Mouse (Mus musculus): ENCODE results near the gene Prss12.

DNA sequence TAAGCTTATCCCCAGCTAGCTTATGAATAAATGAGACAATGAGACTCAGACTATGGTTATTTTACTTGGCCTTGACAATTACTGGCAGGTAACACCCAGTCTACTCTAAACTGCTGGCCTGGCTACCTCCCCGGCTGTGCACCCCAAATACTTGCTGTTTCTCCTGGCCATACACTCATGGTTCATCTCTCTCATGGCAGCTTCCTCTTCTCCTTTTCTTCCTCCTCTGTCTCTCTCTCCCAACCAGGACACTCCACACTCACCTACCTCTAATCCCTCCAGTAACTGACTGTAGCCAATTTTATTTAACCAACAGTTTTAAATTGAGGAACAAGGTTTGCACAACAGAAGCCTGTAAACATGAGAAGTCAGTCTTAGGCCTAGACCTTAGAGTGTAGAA lies 45.1 kb downstream of the Prss12 start:
- TF ChIP-seq CTCF (IDR thresholded peaks at IDR 0.05; ENCODE audit: low read depth, low read length) (no peak), EP300 (IDR thresholded peaks at IDR 0.05; ENCODE audit: insufficient read depth, low read depth, low read length) (no peak), POLR2A (IDR thresholded peaks at IDR 0.05; ENCODE audit: insufficient read depth, low read length) (no peak)
